Mouse (Mus musculus): ENCODE measurements around the gene Mlycd. TPM values are rescaled to one million over a fixed set of nuclear protein-coding genes. Genes with fewer than 3 reads are reported as not detected.

The Mlycd gene
- polyA plus RNA-seq, 1 experiment from 2014 or later = 14.1 TPM

DNA sequence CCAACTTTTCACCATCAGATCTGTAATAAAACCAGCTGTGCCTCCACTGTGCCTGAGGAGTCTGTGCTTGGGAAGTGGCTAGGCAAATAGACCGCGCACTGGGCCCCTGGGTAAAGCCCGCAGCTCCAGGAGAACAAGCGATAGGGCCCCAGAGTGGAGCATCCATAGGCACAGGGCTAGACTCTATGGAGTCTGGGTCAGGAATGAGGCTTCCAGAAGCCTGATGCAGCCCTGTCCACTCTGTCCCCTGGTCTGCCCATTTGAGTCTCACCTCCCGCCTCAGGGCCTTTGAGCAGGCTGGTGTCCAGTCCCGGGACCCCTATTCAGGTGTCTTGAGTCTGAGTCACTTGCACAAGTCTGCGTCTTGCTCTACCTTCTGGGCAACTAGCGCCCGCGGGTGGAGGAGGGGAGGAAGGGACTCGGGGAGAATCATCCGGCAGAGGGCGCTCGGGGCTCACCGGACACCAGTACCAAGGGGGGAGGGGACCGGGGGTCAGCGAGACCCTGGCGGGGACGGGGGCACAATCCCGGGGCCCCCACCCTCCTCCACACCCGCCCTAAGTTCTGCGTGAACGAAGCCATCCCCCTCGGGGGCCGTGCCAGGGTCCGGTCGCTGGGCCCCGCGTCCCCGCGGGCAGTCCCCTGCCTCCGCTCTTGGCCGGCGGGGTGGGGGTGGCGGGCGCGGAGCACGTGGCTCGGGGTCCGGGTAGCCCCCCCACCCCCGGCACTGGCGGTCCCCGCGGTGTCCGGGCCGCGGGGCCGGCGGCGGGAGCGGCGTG is 51.7 kb downstream of the Mlycd start, which contains the start of gene Necab2:
Gene Necab2, plus strand, starts transcription at position 509 of the 779 bp plus-strand sequence.
- 3% methylated on average over 44 of the region's 52 CpGs for WGBS

DNA sequence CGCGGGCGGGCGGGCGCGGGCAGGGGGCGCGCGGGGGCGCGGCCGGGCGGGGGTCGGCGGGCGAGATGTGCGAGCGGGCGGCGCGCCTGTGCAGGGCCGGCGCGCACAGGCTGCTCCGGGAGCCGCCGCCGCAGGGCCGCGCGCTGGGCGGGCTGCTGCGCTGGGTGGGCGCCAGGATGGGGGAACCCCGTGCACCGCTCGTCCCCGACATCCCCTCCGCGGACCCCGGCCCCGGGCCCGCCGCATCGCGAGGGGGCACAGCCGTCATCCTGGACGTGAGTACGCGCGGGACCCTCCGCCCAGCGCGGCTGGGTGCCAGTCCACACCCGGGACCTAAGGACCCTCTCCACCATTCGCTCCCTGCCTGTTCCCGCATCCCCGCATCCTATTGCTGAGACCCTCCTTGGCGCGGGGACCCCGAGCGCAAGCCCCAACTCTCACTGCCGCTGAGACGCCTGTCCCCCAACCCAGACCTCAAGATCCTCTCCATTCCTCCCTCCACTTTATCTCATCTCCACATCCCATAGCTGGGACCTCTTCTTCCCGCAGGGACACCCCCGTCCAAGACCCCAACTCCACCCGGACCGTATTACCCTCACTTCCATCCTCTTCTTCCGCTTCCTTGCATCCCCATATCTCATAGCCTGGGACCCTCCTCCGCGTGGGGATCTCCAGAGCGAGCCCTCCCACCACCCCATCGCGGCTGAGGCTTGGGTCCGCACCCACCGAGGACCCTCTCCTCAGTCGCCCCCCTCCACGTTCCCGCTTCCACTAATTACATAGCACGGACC is 52.5 kb downstream of the Mlycd start:
- no peak overlapping the region for H3K27ac ChIP-seq (ENCODE audit: low read length)
- WGBS = 1% methylated on average over 43 of the region's 80 CpGs
- ATAC-seq (ENCODE audit: low FRiP score, low TSS enrichment) = peak; percentile 29
- H3K4me3 ChIP-seq (ENCODE audit: low read length) = peak overlapping the region; percentile 68
- H3K27me3 ChIP-seq (ENCODE audit: insufficient read depth, low read length) = peaks cover 21% of the 10 kb centered on the region
- H3K9ac ChIP-seq (replicated peaks; ENCODE audit: low read length) = peak overlapping the region; percentile 69
- 0 out of 2 replicates have a peak, but pooled peaks cover 6% of the 10 kb centered on the region for H3K4me1 ChIP-seq (ENCODE audit: insufficient read depth, low read length)
- H3K4me2 ChIP-seq (replicated peaks; ENCODE audit: low read depth, low read length) = peak overlapping the region; percentile 99
- no peaks in the 10 kb centered on the region for H3K9me3 ChIP-seq (ENCODE audit: low read length)
- H3K36me3 ChIP-seq (ENCODE audit: insufficient read depth, low read length) = no peaks in the 10 kb centered on the region

More for the DNA sequence above, 51.7 kb downstream of the Mlycd start, which contains the start of gene Necab2:
- peak within 1 kb of the TSS; percentile 99 for H3K4me2 ChIP-seq (replicated peaks; ENCODE audit: low read depth, low read length)
- ATAC-seq (ENCODE audit: low FRiP score, low TSS enrichment) = peak; percentile 63
- H3K4me3 ChIP-seq (ENCODE audit: low read length) = peak within 1 kb of the TSS; percentile 68
- peaks cover 21% of the 10 kb centered on the region for H3K27me3 ChIP-seq (ENCODE audit: insufficient read depth, low read length)
- H3K9me3 ChIP-seq (ENCODE audit: low read length) = no peaks in the 10 kb centered on the region
- H3K36me3 ChIP-seq (ENCODE audit: insufficient read depth, low read length) = no peaks in the 10 kb centered on the region
- H3K27ac ChIP-seq (ENCODE audit: low read length) = no peak within 1 kb of the TSS
- H3K4me1 ChIP-seq (ENCODE audit: insufficient read depth, low read length) = 0 out of 2 replicates have a peak, but pooled peaks cover 6% of the 10 kb centered on the region
- H3K9ac ChIP-seq (replicated peaks; ENCODE audit: low read length) = peak within 1 kb of the TSS; percentile 69

DNA sequence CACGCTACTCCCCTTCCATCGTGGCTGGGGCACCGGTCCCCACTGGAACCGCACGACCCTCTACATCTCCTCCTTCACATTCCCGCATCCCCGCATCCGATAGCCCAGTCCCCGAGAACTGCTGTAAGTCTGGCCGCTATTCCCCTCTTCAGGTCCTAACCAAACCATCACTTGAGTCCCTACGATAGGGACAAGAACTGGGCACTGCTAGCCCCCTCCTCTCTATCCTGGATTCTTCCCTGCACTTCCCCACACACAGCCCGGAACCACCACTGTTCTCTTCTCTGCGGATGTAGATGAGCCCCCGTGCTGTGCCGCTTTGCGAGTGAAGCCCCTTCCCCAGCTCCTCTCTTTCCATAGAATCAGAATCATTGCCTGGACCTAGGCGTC is 53.1 kb downstream of the Mlycd start:
- Histone ChIP-seq H3K27me3 (ENCODE audit: insufficient read depth, low read length) (peaks cover 21% of the 10 kb centered on the region), H3K4me3 (ENCODE audit: low read length) (peak overlapping the region; percentile 68), H3K4me1 (ENCODE audit: insufficient read depth, low read length) (0 out of 2 replicates have a peak, but pooled peaks cover 6% of the 10 kb centered on the region), H3K9me3 (ENCODE audit: low read length) (no peaks in the 10 kb centered on the region), H3K36me3 (ENCODE audit: insufficient read depth, low read length) (no peaks in the 10 kb centered on the region), H3K27ac (ENCODE audit: low read length) (no peak overlapping the region), H3K9ac (replicated peaks; ENCODE audit: low read length) (no peak overlapping the region), H3K4me2 (replicated peaks; ENCODE audit: low read depth, low read length) (peak overlapping the region; percentile 99)
- no peak for ATAC-seq (ENCODE audit: low FRiP score, low TSS enrichment)
- 2% methylated on average over 17 of the region's 17 CpGs for WGBS

DNA sequence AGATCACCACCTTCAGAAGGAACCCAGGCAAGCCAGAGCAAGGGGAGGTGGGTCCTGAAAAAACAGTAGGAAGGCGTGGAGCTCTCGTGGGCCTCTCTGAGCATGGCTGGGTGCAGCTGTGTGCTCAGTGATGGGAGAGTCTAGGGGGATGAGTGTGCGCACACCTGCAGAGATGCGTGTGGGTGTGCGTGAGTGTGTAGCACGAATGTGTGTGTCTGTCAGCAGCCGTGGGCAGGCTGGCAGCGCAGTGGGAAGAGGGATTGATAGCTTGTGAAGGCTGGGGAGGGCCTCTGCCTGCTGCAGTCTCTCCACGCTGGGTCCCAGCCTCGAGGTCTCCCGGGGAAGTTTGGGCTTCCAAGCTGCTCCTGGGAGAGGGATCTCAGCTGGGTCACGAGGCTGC is 54.9 kb downstream of the Mlycd start:
- WGBS = 76% methylated on average over 12 of the region's 12 CpGs
- Histone ChIP-seq H3K9ac (replicated peaks; ENCODE audit: low read length) (no peak overlapping the region), H3K36me3 (ENCODE audit: insufficient read depth, low read length) (no peaks in the 10 kb centered on the region), H3K27ac (ENCODE audit: low read length) (no peak overlapping the region), H3K4me3 (ENCODE audit: low read length) (no peak overlapping the region), H3K4me2 (replicated peaks; ENCODE audit: low read depth, low read length) (no peak overlapping the region), H3K4me1 (ENCODE audit: insufficient read depth, low read length) (0 out of 2 replicates have a peak, but pooled peaks cover 6% of the 10 kb centered on the region), H3K27me3 (ENCODE audit: insufficient read depth, low read length) (peaks cover 21% of the 10 kb centered on the region), H3K9me3 (ENCODE audit: low read length) (no peaks in the 10 kb centered on the region)
- no peak for ATAC-seq (ENCODE audit: low FRiP score, low TSS enrichment)

DNA sequence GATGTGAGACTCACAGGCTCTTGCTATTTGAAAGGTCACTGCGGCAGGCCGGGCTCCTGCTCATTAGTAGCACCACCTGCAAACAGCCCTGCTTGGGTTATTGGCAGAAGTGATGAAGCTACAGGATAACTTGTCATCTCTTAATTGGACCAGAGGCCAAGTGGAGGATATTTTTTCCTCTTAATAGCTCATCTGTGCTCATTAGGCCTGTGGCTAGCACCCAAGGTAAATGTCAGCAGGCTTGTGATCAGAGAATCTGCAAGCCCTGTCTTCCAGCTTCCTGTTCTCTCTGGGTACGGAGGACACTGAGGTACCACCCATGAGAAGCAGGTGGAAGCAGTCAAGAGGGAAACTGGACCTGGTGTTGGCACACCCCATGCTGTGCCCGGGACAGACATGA is 56.5 kb downstream of the Mlycd start:
- H3K4me1 ChIP-seq (ENCODE audit: insufficient read depth, low read length) = 0 out of 2 replicates have a peak, but pooled peaks cover 9% of the 10 kb centered on the region
- no peak for ATAC-seq (ENCODE audit: low FRiP score, low TSS enrichment)
- H3K9ac ChIP-seq (replicated peaks; ENCODE audit: low read length) = no peak overlapping the region
- H3K27me3 ChIP-seq (ENCODE audit: insufficient read depth, low read length) = peaks cover 21% of the 10 kb centered on the region
- H3K4me2 ChIP-seq (replicated peaks; ENCODE audit: low read depth, low read length) = no peak overlapping the region
- H3K9me3 ChIP-seq (ENCODE audit: low read length) = no peaks in the 10 kb centered on the region
- 93% methylated on average over 4 of the region's 4 CpGs for WGBS
- no peaks in the 10 kb centered on the region for H3K36me3 ChIP-seq (ENCODE audit: insufficient read depth, low read length)
- H3K27ac ChIP-seq (ENCODE audit: low read length) = no peak overlapping the region
- no peak overlapping the region for H3K4me3 ChIP-seq (ENCODE audit: low read length)

DNA sequence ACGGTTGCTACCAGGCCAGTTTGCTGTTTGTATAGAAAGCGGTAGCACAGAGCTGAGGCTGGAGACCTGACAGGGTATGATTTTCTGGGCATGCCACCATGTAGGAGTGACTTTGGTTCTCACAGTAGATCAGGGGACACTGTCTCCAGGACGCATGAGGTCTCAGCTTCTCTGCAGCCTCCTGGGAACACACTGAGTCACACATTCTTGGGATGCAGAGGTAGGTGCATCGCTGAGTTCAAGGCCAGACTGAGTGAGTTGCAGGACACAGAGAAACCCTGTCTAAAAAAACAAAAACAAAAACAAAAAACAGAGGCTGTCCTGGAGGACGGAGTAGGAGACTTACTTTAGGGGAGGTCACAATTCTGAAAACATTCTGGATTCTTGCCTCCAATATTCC is 58.2 kb downstream of the Mlycd start:
- no peak overlapping the region for H3K9ac ChIP-seq (replicated peaks; ENCODE audit: low read length)
- no peaks in the 10 kb centered on the region for H3K9me3 ChIP-seq (ENCODE audit: low read length)
- no peaks in the 10 kb centered on the region for H3K36me3 ChIP-seq (ENCODE audit: insufficient read depth, low read length)
- 81% methylated on average over 5 of the region's 5 CpGs for WGBS
- no peak overlapping the region for H3K4me2 ChIP-seq (replicated peaks; ENCODE audit: low read depth, low read length)
- H3K27ac ChIP-seq (ENCODE audit: low read length) = no peak overlapping the region
- ATAC-seq (ENCODE audit: low FRiP score, low TSS enrichment) = no peak
- H3K4me1 ChIP-seq (ENCODE audit: insufficient read depth, low read length) = 0 out of 2 replicates have a peak, but pooled peaks cover 3% of the 10 kb centered on the region
- H3K27me3 ChIP-seq (ENCODE audit: insufficient read depth, low read length) = peaks cover 11% of the 10 kb centered on the region
- H3K4me3 ChIP-seq (ENCODE audit: low read length) = no peak overlapping the region

DNA sequence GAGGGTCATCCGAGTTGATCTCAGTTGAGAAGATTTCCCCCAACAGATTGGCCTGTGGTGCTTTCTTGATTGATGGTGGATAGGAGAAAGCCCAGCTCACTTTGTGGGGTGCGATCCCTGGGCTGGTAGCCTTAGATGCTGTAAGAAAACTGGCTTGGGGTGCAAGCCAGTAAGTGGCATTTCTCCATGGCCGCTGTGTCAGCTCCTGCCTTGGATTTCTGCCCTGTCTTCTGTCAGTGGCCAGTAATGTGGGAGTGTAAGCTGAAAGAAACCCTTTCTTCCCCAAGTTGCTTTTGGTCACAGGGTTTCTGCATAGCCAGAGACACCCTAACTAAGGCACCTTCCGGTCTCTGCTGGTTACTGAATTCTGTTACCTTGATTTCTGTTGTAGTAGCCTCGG is 61.4 kb downstream of the Mlycd start:
- no peaks in the 10 kb centered on the region for H3K9me3 ChIP-seq (ENCODE audit: low read length)
- no peak for ATAC-seq (ENCODE audit: low FRiP score, low TSS enrichment)
- WGBS = 74% methylated on average over 5 of the region's 5 CpGs
- no peaks in the 10 kb centered on the region for H3K27me3 ChIP-seq (ENCODE audit: insufficient read depth, low read length)
- no peak overlapping the region for H3K27ac ChIP-seq (ENCODE audit: low read length)
- H3K9ac ChIP-seq (replicated peaks; ENCODE audit: low read length) = no peak overlapping the region
- no peaks in the 10 kb centered on the region for H3K36me3 ChIP-seq (ENCODE audit: insufficient read depth, low read length)
- no peak overlapping the region for H3K4me2 ChIP-seq (replicated peaks; ENCODE audit: low read depth, low read length)
- peaks cover 7% of the 10 kb centered on the region; the same call in 1 of the 2 replicates for H3K4me1 ChIP-seq (ENCODE audit: insufficient read depth, low read length)
- no peak overlapping the region for H3K4me3 ChIP-seq (ENCODE audit: low read length)

DNA sequence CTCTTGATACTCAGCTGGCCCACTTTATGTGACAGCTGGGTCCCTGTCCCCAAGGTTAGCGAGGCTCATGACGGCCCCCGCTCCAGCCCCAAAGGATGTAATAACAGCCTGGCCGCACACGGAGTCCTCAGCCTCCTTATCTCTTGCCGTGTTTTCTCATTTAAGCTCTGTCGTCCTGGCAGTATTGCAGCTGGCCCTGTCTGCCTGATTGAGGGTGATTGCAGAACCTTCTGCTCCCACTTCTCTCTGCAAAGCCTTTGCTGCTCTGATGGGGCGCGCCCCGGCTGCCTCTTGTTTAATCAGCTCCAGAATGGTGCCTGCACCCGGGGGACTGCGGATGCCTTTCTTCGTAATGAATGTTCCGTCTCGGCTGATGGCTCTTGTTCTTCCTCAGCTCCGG is 65.0 kb downstream of the Mlycd start:
- 28% methylated on average over 16 of the region's 16 CpGs for WGBS
- peaks cover 15% of the 10 kb centered on the region for H3K4me1 ChIP-seq (ENCODE audit: insufficient read depth, low read length)
- H3K36me3 ChIP-seq (ENCODE audit: insufficient read depth, low read length) = no peaks in the 10 kb centered on the region
- no peaks in the 10 kb centered on the region for H3K9me3 ChIP-seq (ENCODE audit: low read length)
- no peak overlapping the region for H3K4me3 ChIP-seq (ENCODE audit: low read length)
- H3K4me2 ChIP-seq (replicated peaks; ENCODE audit: low read depth, low read length) = no peak overlapping the region
- H3K9ac ChIP-seq (replicated peaks; ENCODE audit: low read length) = 0 out of 2 replicates have a peak overlapping the region, but pooled peaks have one; percentile 2
- no peak for ATAC-seq (ENCODE audit: low FRiP score, low TSS enrichment)
- no peak overlapping the region for H3K27ac ChIP-seq (ENCODE audit: low read length)
- H3K27me3 ChIP-seq (ENCODE audit: insufficient read depth, low read length) = no peaks in the 10 kb centered on the region
